Mouse (Mus musculus): Measurements from ENCODE around the gene Slc25a18.

The Slc25a18 gene

GRCm38 (mm10) chr6:120822307-120822928 lies 49.0 kb downstream of the Slc25a18 start, which contains the start of gene Atp6v1e1:
Atp6v1e1 (minus strand) TSS chr6:120822793.
- ChIA-PET POLR2A (interaction anchor here (0.6 to 5.6 kb wide), 100 partner anchors 9 to 1865 kb away, joined by 3 to 59 read pairs (median 4); partner anchors contain the start of genes Bcl2l13 (in 3 of the 4), Bid (in 1 of the 4), Cecr2 (in 1 of the 4) and Hdhd5 (in 1 of the 4)), CTCF (interaction anchor here (0.6 to 2.0 kb wide), 27 partner anchors 10 to 1342 kb away, joined by 3 to 10 read pairs (median 4); partner anchors contain the start of gene Mical3 (in 1 of the 4))

GRCm38 (mm10) chr6:120822937-120823614 lies 49.7 kb downstream of the Slc25a18 start:
- POLR2A ChIA-PET = interaction anchor here (0.6 to 5.6 kb wide), 95 partner anchors 9 to 1864 kb away, joined by 3 to 59 read pairs (median 4); partner anchors contain the start of genes Bcl2l13 (in 3 of the 4), Bid (in 1 of the 4), Cecr2 (in 1 of the 4) and Hdhd5 (in 1 of the 4)
- CTCF ChIA-PET = interaction anchor here (0.6 to 2.0 kb wide), 28 partner anchors 11 to 1343 kb away, joined by 3 to 10 read pairs (median 4); partner anchors contain the start of gene Mical3 (in 1 of the 4)

GRCm38 (mm10) chr6:120830056-120830455 lies 56.7 kb downstream of the Slc25a18 start:
- ChIA-PET POLR2A (interaction anchor here in 2 of 4 experiments (1.1 to 2.9 kb wide), 3 partner anchors 7 to 37 kb away, joined by 3 to 15 read pairs (median 3); partner anchors contain the start of gene Atp6v1e1 (in 1 of the 2)), CTCF (interaction anchor here in 1 of 4 experiments (0.7 kb wide), 1 partner anchor 300 kb away, joined by 3 read pairs; no protein-coding TSS in a partner anchor)

GRCm38 (mm10) chr6:120830866-120831608 lies 57.7 kb downstream of the Slc25a18 start:
- CTCF ChIA-PET = no interaction called here

GRCm38 (mm10) chr6:120832097-120832496 lies 58.7 kb downstream of the Slc25a18 start:
- POLR2A ChIA-PET = interaction anchor here in 3 of 4 experiments (0.6 to 3.3 kb wide), 9 partner anchors 9 to 581 kb away, joined by 3 to 17 read pairs (median 4); partner anchors contain the start of genes Atp6v1e1 (in 3 of the 3) and Hdhd5 (in 1 of the 3)
- CTCF ChIA-PET = interaction anchor here in 3 of 4 experiments (0.6 to 0.7 kb wide), 3 partner anchors 59 to 253 kb away, joined by 3 to 5 read pairs (median 4); no protein-coding TSS in a partner anchor

More at GRCm38 (mm10) chr6:120830866-120831608, 57.7 kb downstream of the Slc25a18 start:
- POLR2A ChIA-PET = interaction anchor here in 3 of 4 experiments (0.6 to 3.3 kb wide), 6 partner anchors 8 to 300 kb away, joined by 3 to 15 read pairs (median 4); partner anchors contain the start of genes Atp6v1e1 (in 3 of the 3) and Hdhd5 (in 1 of the 3)

GRCm38 (mm10) chr6:120834766-120835321 lies 61.5 kb downstream of the Slc25a18 start:
- CTCF ChIA-PET = interaction anchor here in 1 of 4 experiments (0.6 kb wide), 1 partner anchor 34 kb away, joined by 4 read pairs; no protein-coding TSS in a partner anchor

GRCm38 (mm10) chr6:120835474-120836374 lies 62.3 kb downstream of the Slc25a18 start, which contains the start of gene Bcl2l13:
Bcl2l13 (plus strand) TSS chr6:120836212.
- ChIA-PET POLR2A (interaction anchor here (0.5 to 3.4 kb wide), 25 partner anchors 10 to 1634 kb away, joined by 3 to 59 read pairs (median 3); partner anchors contain the start of gene Atp6v1e1 (in 4 of the 4)), CTCF (interaction anchor here in 3 of 4 experiments (0.6 to 1.0 kb wide), 6 partner anchors 13 to 360 kb away, joined by 3 to 5 read pairs (median 3); partner anchors contain the start of gene Atp6v1e1 (in 1 of the 3))

More at GRCm38 (mm10) chr6:120834766-120835321, 61.5 kb downstream of the Slc25a18 start:
- POLR2A ChIA-PET = interaction anchor here (0.6 to 3.4 kb wide), 12 partner anchors 9 to 430 kb away, joined by 3 to 59 read pairs (median 6); partner anchors contain the start of gene Atp6v1e1 (in 3 of the 4)

GRCm38 (mm10) chr6:120836389-120837151 lies 63.2 kb downstream of the Slc25a18 start:
- CTCF ChIA-PET = interaction anchor here in 2 of 4 experiments (0.7 to 1.0 kb wide), 3 partner anchors 13 to 359 kb away, joined by 3 read pairs; no protein-coding TSS in a partner anchor
- POLR2A ChIA-PET = interaction anchor here in 3 of 4 experiments (0.5 to 3.4 kb wide), 18 partner anchors 13 to 1633 kb away, joined by 3 to 59 read pairs (median 3); partner anchors contain the start of gene Atp6v1e1 (in 3 of the 3)

GRCm38 (mm10) chr6:120837152-120837530 lies 63.8 kb downstream of the Slc25a18 start:
- CTCF ChIA-PET = no interaction called here
- POLR2A ChIA-PET = interaction anchor here in 3 of 4 experiments (0.5 to 3.4 kb wide), 7 partner anchors 14 to 391 kb away, joined by 3 to 59 read pairs (median 4); partner anchors contain the start of gene Atp6v1e1 (in 2 of the 3)

GRCm38 (mm10) chr6:120840258-120840657 lies 66.9 kb downstream of the Slc25a18 start:
- ChIA-PET POLR2A (interaction anchor here in 1 of 4 experiments (1.2 to 1.8 kb wide), 2 partner anchors 18 to 57 kb away, joined by 5 to 6 read pairs; partner anchors contain the start of gene Atp6v1e1), CTCF (no interaction called here)

- POLR2A ChIA-PET = interaction anchor here in 1 of 4 experiments (1.7 kb wide), 1 partner anchor 10 kb away, joined by 3 read pairs; no protein-coding TSS in a partner anchor
These were observed 68.4 kb downstream of the Slc25a18 start for GRCm38 (mm10) chr6:120841754-120842153.

More at GRCm38 (mm10) chr6:120841754-120842153, 68.4 kb downstream of the Slc25a18 start:
- CTCF ChIA-PET = interaction anchor here in 1 of 4 experiments (0.5 kb wide), 1 partner anchor 19 kb away, joined by 4 read pairs; the partner anchor contains the start of gene Atp6v1e1

Data from embryonic stem cell, embryonic (primary cell).